Mouse (Mus musculus) Muller cell, postnatal 12 days (primary cell): ENCODE data around the gene Lrrk1.

Experiments
- DNase-seq: peaks from one replicate; pipeline ENCODE4 v3.0.0-alpha.2; 2015; ENCODE audit errors: inconsistent ontology term

Lrrk1 gene

GRCm38 (mm10) chr7:66257232-66257631 is 130.9 kb downstream of the Lrrk1 start:
- DNase-seq, result no peak

GRCm38 (mm10) chr7:66256441-66256840 is 131.7 kb downstream of the Lrrk1 start:
- DNase-seq, result no peak

GRCm38 (mm10) chr7:66254993-66255392 is 133.2 kb downstream of the Lrrk1 start:
- no peak for DNase-seq

GRCm38 (mm10) chr7:66253975-66254651 is 134.0 kb downstream of the Lrrk1 start:
- DNase-seq, result no peak

- peak; percentile 45 for DNase-seq
Measured at GRCm38 (mm10) chr7:66250030-66250429, 138.1 kb downstream of the Lrrk1 start.

GRCm38 (mm10) chr7:66249426-66249825 is 138.7 kb downstream of the Lrrk1 start:
- DNase-seq, result no peak

- no peak for DNase-seq
Measured at GRCm38 (mm10) chr7:66249020-66249419, 139.1 kb downstream of the Lrrk1 start.

GRCm38 (mm10) chr7:66248270-66248669 is 139.9 kb downstream of the Lrrk1 start:
- DNase-seq, result no peak

- DNase-seq, result peak; percentile 93
Measured at GRCm38 (mm10) chr7:66247274-66248021, 140.7 kb downstream of the Lrrk1 start.

GRCm38 (mm10) chr7:66246716-66247235 is 141.4 kb downstream of the Lrrk1 start:
- DNase-seq, result no peak

- no peak for DNase-seq
Measured at GRCm38 (mm10) chr7:66245646-66246045, 142.5 kb downstream of the Lrrk1 start.

GRCm38 (mm10) chr7:66243766-66244325 is 144.3 kb downstream of the Lrrk1 start:
- DNase-seq, result peak; percentile 37

- DNase-seq, result no peak
Measured at GRCm38 (mm10) chr7:66241855-66242412, 146.2 kb downstream of the Lrrk1 start.

- DNase-seq, result no peak
Measured at GRCm38 (mm10) chr7:66238157-66238556, 150.0 kb downstream of the Lrrk1 start.

GRCm38 (mm10) chr7:66233947-66234516 is 154.1 kb downstream of the Lrrk1 start:
- no peak for DNase-seq

GRCm38 (mm10) chr7:66233141-66233946 is 154.8 kb downstream of the Lrrk1 start:
- DNase-seq, result no peak

- DNase-seq, result no peak
Measured at GRCm38 (mm10) chr7:66231861-66232260, 156.3 kb downstream of the Lrrk1 start.

- DNase-seq, result peak; percentile 80
Measured at GRCm38 (mm10) chr7:66230638-66231550, 157.3 kb downstream of the Lrrk1 start.

GRCm38 (mm10) chr7:66230246-66230637 is 157.9 kb downstream of the Lrrk1 start:
- no peak for DNase-seq

GRCm38 (mm10) chr7:66229433-66229832 is 158.7 kb downstream of the Lrrk1 start:
- DNase-seq, result no peak
